8 mouse cellular contexts compared by ENCODE assay signal in genomic region chr11:77872236-77872635, GRCm38 (mm10). TPM values are rescaled to one million over a fixed set of nuclear protein-coding genes. Genes with fewer than 3 reads are reported as not detected.
A peak's percentile ranks its signal among the peaks of the same experiment; 100 is the strongest.
DNase-seq lines count a peak whose midpoint lies in the region; ATAC-seq and TF ChIP-seq lines count a peak whose summit lies in the region.

No protein-coding gene starts in this region.

- H3K27me3 ChIP-seq in heart, embryonic 11.5 days (ENCODE audit: control insufficient read depth, insufficient read depth, low read length) = no peaks in the 10 kb centered on the region
- H3K27me3 ChIP-seq in cerebellum, adult 2 months (ENCODE audit: control insufficient read depth, insufficient read depth, low read length) = no peaks in the 10 kb centered on the region
- H3K27me3 ChIP-seq in hindbrain, embryonic 12.5 days = peaks cover 15% of the 10 kb centered on the region
- H3K27me3 ChIP-seq in midbrain, embryonic 11.5 days (ENCODE audit: control insufficient read depth, insufficient read depth, low read length) = peaks cover 2% of the 10 kb centered on the region; the same call in 1 of the 2 replicates

- TF ChIP-seq CTCF in cerebellum, adult 2 months (IDR thresholded peaks at IDR 0.05; ENCODE audit: borderline replicate concordance, insufficient read depth, low read depth, low read length) = no peak

- H3K4me1 ChIP-seq in heart, embryonic 11.5 days (ENCODE audit: control insufficient read depth, insufficient read depth, low read length) = peaks cover 36% of the 10 kb centered on the region
- H3K4me1 ChIP-seq in cerebellum, adult 2 months (ENCODE audit: control insufficient read depth, insufficient read depth, low read length) = peaks cover 53% of the 10 kb centered on the region
- peaks cover 68% of the 10 kb centered on the region for H3K4me1 ChIP-seq in hindbrain, embryonic 12.5 days
- peaks cover 41% of the 10 kb centered on the region for H3K4me1 ChIP-seq in midbrain, embryonic 11.5 days (ENCODE audit: control insufficient read depth, insufficient read depth, low read length)

- no peaks in the 10 kb centered on the region for H3K36me3 ChIP-seq in heart, embryonic 11.5 days (ENCODE audit: control insufficient read depth, insufficient read depth, low read length)
- H3K36me3 ChIP-seq in hindbrain, embryonic 12.5 days = no peaks in the 10 kb centered on the region
- no peaks in the 10 kb centered on the region for H3K36me3 ChIP-seq in midbrain, embryonic 11.5 days (ENCODE audit: control insufficient read depth, insufficient read depth, low read length)

- TF ChIP-seq POLR2A in cerebellum, adult 2 months (IDR thresholded peaks at IDR 0.05; ENCODE audit: borderline replicate concordance, insufficient read depth, low read length) = no peak

- H3K9ac ChIP-seq in heart, embryonic 11.5 days (ENCODE audit: low read depth, low read length) = peak overlapping the region; percentile 58
- H3K9ac ChIP-seq in hindbrain, embryonic 12.5 days = peak overlapping the region; percentile 20; the same call in 1 of the 2 replicates
- H3K9ac ChIP-seq in midbrain, embryonic 11.5 days (ENCODE audit: low read length) = no peak overlapping the region

- WGBS in heart, embryonic 11.5 days (ENCODE audit: insufficient replicate concordance) = under 1% methylated on average over 11 of the region's 11 CpGs
- WGBS in cerebellum, adult 2 months = 3% methylated on average over 11 of the region's 11 CpGs
- WGBS in hindbrain, embryonic 12.5 days = 4% methylated on average over 11 of the region's 11 CpGs
- 4% methylated on average over 11 of the region's 11 CpGs for WGBS in midbrain, embryonic 11.5 days

- peak overlapping the region; percentile 53 for H3K4me2 ChIP-seq in heart, embryonic 11.5 days
- peak overlapping the region; percentile 35 for H3K4me2 ChIP-seq in hindbrain, embryonic 12.5 days (replicated peaks)
- H3K4me2 ChIP-seq in midbrain, embryonic 11.5 days = peak overlapping the region; percentile 21; the same call in 1 of the 2 replicates

- no peak overlapping the region for H3K27ac ChIP-seq in heart, embryonic 11.5 days (ENCODE audit: low read depth, low read length)
- H3K27ac ChIP-seq in cerebellum, adult 2 months (ENCODE audit: insufficient read depth, low read length) = peak overlapping the region; percentile 81
- peak overlapping the region; percentile 60 for H3K27ac ChIP-seq in hindbrain, embryonic 12.5 days
- H3K27ac ChIP-seq in midbrain, embryonic 11.5 days (ENCODE audit: low read depth, low read length) = no peak overlapping the region

- no peaks in the 10 kb centered on the region for H3K9me3 ChIP-seq in heart, embryonic 11.5 days (replicated peaks; ENCODE audit: control insufficient read depth, low read length)
- no peaks in the 10 kb centered on the region for H3K9me3 ChIP-seq in hindbrain, embryonic 12.5 days (replicated peaks)
- no peaks in the 10 kb centered on the region for H3K9me3 ChIP-seq in midbrain, embryonic 11.5 days (ENCODE audit: control insufficient read depth, low read length)

- ATAC-seq in heart, embryonic 11.5 days (replicated peaks; ENCODE audit: insufficient number of reproducible peaks, low FRiP score, low TSS enrichment) = no peak
- ATAC-seq in hindbrain, embryonic 12.5 days (ENCODE audit: low FRiP score) = peak; percentile 7; the same call in 1 of the 2 replicates
- ATAC-seq in midbrain, embryonic 11.5 days (ENCODE audit: low FRiP score) = peak; percentile 22; the same call in 1 of the 2 replicates

- no peak for DNase-seq in heart, adult 18-20 months
- DNase-seq in cerebellum, adult 2 months = peak; percentile 83 to 89
- no peak for DNase-seq in midbrain, embryonic 11.5 days (ENCODE audit: low spot score, missing footprints)
- no peak for DNase-seq in spleen, postnatal 4 days (ENCODE audit: low spot score in 2 of 2)
- DNase-seq in thymus, postnatal 14 days = no peak
- DNase-seq in thymus, postnatal 4 days = no peak

- 0 out of 2 replicates have a peak overlapping the region, but pooled peaks have one; percentile 11 for H3K4me3 ChIP-seq in heart, embryonic 11.5 days (ENCODE audit: low read depth, low read length)
- H3K4me3 ChIP-seq in cerebellum, adult 2 months (replicated peaks; ENCODE audit: insufficient read depth, low read depth, low read length) = peak overlapping the region; percentile 2
- H3K4me3 ChIP-seq in hindbrain, embryonic 12.5 days = no peak overlapping the region; the same call in 1 of the 2 replicates
- no peak overlapping the region for H3K4me3 ChIP-seq in midbrain, embryonic 11.5 days (ENCODE audit: low read depth, low read length)

RNA-seq across cellular contexts. Expression of gene Pipox, which starts 21.7 kb away (rescaled TPM):
- polyA plus RNA-seq in heart, embryonic 11.5 days (2014; fragmentation: Nextera tagmentation; extraction: Ambion mirVana) = 1.8 and 2.4 TPM in 2 replicates
- total RNA-seq in heart, adult 18-20 months (2021) = under 1 TPM; 0.50 to 0.87 TPM
- 6.8 and 9.0 TPM in 2 replicates for polyA plus RNA-seq in cerebellum, adult 2 months (2012; rRNA removed)
- polyA plus RNA-seq in hindbrain, embryonic 12.5 days (2016; fragmentation: Nextera tagmentation; extraction: Ambion mirVana) = 5.0 and 7.1 TPM in 2 replicates
- 12.1 and 12.6 TPM in 2 replicates for polyA plus RNA-seq in midbrain, embryonic 11.5 days (2014; fragmentation: Nextera tagmentation; extraction: Ambion mirVana)

RNA-seq across cellular contexts. Expression of gene Sez6, which starts 58.4 kb away (rescaled TPM):
- polyA plus RNA-seq in heart, embryonic 11.5 days (2014; fragmentation: Nextera tagmentation; extraction: Ambion mirVana) = 0.09 TPM in 1 of 2 replicates, not detected in the other
- under 1 TPM; 0.12 to 0.31 TPM for total RNA-seq in heart, adult 18-20 months (2021)
- 71.0 and 76.9 TPM in 2 replicates for polyA plus RNA-seq in cerebellum, adult 2 months (2012; rRNA removed)
- 47.3 and 48.7 TPM in 2 replicates for polyA plus RNA-seq in hindbrain, embryonic 12.5 days (2016; fragmentation: Nextera tagmentation; extraction: Ambion mirVana)
- polyA plus RNA-seq in midbrain, embryonic 11.5 days (2014; fragmentation: Nextera tagmentation; extraction: Ambion mirVana) = 7.2 and 8.6 TPM in 2 replicates

Comparison
In these comparisons a context has a peak if more than half of its experiments do, and no peak if none do; other contexts are left out.
1. H3K27ac ChIP-seq: peak in cerebellum, adult 2 months (single experiment) and hindbrain, embryonic 12.5 days (single experiment); none in heart, embryonic 11.5 days (single experiment) and midbrain, embryonic 11.5 days (single experiment).
2. H3K4me3 ChIP-seq: peak in heart, embryonic 11.5 days (single experiment) and cerebellum, adult 2 months (single experiment); none in hindbrain, embryonic 12.5 days (single experiment) and midbrain, embryonic 11.5 days (single experiment).
3. DNase-seq: peak in cerebellum, adult 2 months (2 of 2); none in heart, adult 18-20 months (0 of 2), midbrain, embryonic 11.5 days (single experiment), spleen, postnatal 4 days (0 of 2), thymus, postnatal 14 days (single experiment) and thymus, postnatal 4 days (single experiment).
4. Peak in every context shown above with its lines, with median percentiles within 50 percentile points of each other: H3K4me2 ChIP-seq.